Mouse (Mus musculus) urinary bladder, postnatal 14 days (tissue): ENCODE measurements around the gene Tspyl3.
"Not testable (repeated sequence)": the region's sequence is repeated elsewhere in the genome, so short reads cannot be mapped to it uniquely, and the experiment has no call there.

ENCODE experiments used
- DNase-seq: peaks from one replicate; pipeline ENCODE4 v3.0.0; 2021; ENCODE audit warnings: low spot score

The Tspyl3 gene

DNA sequence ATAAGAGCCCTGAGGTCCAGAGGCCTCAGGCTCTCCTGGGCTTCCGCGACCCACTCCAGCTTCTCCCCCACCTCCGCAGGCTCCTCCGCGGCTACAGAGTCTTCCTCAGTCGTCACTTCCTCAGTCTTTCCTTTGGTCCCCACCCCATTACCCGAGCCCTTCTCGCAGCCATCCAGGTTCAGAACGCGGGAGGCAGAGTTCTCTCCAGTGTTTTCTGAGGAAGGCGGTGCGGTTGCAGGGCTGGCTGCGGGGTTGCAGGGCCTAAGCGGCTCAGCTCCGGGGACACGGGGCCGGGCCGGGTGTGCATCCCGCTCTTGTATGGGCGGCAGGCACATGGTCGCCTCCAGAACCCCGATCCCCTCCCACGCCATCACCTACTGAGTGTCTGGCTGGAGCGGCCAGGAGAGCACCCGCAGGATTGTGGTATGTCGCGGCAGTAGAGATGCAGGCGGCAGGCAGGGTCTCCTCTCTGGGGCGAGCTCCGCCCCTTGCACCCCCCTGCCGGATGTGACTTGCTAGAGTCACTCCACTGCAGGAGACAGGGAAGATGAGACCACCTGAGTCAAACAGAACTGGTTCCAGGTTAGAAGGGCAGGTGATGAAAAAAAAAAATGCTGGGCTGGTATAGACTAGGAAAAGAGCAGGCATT is at the start of gene Tspyl3:
Gene Tspyl3 (minus strand): TSS at position 496 of the 649 bp plus-strand sequence.
- DNase-seq: peak; percentile 23

DNA sequence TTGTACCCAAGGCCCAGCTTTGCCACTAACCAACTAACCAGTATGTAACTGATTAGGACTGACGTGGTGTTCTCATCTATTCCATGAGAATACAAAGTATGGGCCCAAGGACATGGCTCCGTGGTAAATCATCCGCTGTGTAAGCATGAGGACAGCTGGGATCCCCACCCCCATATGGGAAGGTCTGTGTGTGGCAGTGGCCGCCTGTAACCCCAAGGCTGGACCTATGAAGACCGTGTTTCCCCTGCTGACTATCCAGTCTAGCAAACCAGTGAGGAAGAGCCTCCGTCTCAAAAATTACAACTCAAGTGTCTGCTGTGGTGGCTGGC is 49.6 kb upstream of the Tspyl3 start:
- DNase-seq: no peak

DNA sequence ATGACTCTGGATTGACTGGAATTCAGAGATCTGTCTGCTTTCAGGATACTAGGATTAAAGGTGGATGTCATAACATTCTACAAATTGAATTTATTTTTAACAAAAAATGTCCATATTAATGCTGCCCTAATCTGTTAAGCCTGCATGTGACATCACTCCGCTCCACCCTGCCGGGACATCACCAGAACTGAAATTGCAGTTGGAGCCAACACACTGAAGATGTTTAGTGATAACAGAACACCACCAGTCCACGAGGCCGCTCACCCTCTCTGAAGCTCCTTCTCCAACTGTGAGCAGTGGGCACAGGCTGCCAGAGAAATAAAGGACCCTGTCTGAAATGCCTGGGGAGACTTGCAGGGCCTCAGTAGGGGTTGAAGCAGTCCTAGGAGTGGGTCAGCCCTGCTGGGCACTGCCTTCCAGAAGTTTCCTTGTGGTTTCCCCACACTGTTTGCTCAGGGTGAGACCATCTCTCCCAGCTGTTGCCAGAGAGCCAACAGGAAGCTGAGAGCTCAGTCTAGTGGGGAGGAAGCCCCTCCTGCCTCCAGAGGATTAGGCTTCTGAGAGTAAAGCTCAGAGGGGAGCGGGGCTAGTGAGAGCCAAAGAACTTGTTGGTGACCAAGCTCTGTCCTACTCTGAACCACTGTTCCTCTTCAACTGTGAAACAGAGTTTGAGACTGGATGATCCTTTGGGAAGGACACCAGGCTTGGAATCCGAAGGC is 49.1 kb upstream of the Tspyl3 start:
- not testable (repeated sequence) for DNase-seq

DNA sequence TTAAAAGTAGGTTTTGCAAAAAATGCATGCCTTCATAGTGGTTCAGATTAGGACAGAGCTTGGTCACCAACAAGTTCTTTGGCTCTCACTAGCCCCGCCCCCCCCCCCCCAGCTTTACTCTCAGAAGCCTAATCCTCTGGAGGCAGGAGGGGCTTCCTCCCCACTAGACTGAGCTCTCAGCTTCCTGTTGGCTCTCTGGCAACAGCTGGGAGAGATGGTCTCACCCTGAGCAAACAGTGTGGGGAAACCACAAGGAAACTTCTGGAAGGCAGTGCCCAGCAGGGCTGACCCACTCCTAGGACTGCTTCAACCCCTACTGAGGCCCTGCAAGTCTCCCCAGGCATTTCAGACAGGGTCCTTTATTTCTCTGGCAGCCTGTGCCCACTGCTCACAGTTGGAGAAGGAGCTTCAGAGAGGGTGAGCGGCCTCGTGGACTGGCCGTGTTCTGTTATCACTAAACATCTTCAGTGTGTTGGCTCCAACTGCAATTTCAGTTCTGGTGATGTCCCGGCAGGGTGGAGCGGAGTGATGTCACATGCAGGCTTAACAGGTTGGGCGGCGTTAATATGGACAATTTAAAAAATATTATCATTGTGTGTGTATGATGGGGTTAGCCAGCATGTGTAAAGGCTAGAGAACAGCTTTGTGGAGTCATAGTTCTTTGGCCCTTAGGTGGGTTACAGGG is 45.1 kb upstream of the Tspyl3 start:
- DNase-seq: not testable (repeated sequence)

DNA sequence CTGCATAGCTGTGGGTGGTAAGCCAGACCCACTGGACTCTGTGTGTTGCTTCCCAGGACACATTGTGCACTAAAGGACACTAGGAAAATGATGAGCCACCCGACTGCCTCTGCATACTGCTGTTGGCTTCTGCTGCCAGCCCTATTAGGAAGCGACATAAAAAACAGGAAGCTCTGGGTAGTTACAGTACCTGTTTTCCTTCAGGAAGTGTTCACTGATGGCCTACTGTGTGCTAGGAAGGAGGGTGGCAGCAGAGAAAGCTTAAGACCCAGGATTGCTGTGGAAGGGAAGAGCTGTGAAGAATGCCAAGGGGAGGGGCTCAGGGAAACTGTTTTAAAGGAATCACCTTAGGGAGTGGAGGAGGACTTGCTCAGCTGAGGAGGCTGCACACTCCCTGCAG is 42.1 kb upstream of the Tspyl3 start:
- DNase-seq: no peak

DNA sequence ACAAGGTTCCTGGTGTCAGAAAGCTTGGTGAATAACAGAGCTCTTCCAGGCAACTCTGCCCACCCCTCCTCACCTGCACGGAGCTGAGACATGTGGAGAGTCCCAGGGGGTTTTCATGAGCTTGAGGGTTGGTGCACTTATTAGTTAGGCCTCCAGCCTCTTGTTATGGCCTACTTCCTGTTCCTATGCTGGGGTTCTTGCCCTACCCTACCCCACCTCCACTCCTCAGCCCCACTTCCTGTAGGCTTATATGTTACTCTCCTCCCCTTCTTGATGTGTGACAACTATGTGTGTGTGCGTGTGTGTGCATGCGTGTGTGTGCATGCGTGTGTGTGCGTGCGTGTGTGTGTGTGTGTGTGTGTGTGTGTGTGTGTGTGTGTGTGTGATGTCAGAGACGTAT is 37.8 kb upstream of the Tspyl3 start:
- DNase-seq: no peak

DNA sequence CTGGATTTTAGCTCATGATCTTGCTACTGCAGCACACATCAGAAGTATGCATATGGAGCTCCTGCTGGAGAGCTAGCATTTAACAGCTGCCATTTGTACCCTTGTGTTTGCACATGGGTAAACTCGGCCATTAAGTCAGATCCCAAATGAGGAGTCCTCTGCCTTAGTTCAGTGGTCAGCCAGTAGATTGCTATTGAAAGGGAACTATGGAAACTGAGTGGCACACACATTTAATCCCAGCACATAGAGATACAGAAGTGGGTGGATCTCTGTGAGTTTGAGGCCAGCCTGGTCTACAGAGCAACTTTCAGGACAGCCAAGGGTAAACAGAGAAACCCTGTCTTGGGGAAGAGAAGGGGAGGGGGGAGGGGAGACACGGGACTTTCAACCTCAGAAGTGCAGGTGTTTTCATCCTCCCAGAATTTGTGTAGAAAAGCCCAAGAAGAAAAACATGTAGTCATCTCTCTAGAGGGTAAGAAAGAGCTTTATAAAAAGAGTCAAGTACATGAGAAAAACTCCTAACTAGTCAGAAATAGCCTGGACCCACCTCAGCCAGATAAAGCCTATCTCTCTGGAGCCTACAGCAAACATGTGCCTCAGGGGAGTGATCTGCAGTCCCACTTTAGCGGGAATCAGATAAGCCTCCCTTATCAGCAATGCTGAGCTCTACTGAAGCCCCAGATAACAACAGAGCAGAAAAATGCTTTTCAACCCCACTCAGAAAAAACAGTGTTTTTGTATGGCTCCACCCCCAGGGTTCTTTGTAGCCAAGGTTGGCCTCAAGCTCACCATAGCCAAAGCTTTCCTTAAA is 34.8 kb upstream of the Tspyl3 start:
- no peak for DNase-seq

DNA sequence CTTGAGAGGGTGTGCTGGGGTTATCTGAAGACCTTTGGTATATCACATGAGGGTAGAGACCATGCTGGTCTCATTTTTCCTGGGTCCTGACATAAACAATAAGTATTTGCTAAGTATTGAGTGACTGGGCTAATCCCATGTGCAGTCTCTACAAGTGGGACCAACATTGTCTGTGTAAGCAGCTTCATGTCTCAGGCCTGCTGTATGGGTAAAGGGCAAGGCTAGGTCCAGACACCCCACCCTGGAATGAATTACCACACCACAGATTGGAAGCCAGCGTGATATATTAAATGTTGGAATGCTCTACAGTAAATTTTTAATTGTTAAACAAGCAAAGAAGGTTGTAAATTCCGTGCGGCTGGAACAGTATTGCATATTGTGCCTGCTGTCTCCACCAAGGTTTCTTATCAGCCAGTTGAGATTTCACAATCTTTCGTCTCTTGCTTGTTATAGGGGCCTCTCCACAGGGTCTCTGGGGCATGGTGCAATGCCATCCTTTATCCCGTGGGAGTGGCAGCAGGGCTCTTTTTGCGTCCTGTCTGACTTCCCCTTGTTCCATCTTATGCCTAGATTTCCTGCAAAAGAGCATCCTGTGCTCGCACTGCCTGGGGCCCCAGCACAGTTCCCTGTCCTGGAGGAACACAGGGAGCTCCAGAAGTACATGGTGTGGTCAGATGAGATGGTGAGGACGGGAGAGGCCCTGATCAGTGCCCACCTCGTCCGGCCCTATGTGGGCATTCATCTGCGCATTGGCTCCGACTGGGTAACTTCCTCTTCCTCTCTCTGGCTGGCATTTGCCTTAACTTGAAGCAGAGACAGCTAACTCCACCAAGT is 34.0 kb upstream of the Tspyl3 start:
- DNase-seq: no peak

DNA sequence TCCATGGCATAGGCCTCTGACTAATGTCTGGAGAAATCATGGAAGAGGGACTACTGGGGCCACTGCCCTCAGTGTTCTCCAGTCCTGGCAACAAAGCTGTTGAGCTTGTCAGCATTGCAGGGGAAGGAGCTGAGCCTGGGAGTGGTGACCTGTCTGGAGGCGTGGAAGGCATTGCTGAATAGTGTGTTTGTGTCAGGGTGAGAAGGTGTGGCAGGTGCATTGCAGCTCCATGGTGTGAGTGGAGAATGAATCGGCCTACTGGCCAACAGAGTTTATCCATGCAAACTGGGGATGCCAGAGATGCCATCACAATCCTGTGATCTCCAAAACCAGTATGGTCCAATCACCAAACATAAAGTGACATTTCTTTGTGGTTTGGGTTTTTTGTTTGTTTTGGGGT is 31.4 kb upstream of the Tspyl3 start:
- no peak for DNase-seq

DNA sequence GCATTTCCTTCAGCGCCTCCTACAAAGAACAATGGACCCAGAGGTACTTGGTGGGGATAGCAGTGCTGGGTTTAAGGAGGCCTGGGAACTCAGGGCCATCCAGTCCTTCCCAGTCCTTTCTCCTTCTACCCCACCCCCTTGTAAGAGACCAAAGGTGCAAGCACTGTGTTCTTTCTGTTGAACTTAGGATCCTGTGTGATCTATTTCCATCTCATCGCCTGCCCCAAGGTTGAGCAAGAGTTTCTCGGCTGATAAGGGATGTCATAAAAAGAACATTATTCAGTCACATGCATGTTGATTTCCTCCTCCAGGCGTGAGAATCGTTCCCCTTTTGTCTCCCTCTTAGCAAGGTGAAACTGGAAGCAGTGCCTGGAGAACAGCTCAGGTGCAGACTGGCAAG is 24.5 kb upstream of the Tspyl3 start:
- DNase-seq: no peak

DNA sequence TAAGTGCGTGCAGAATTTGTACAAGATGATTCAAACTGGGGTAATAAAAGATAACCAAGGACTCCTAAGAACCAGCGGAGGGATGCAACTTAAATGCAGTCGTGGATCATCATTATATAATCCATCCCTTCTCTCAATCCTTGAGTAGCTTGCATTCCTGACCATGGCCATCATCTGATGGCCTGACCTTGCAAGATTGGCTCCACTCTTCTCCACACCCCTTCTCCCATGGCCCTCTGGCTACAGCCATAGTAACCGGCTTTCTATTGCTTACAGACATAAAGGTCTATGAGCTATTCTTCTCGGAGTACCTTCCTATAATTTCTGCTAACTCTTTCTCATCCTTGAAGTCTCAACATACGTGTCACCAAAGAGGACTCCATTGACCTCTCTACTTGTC is 16.9 kb upstream of the Tspyl3 start:
- DNase-seq: no peak

DNA sequence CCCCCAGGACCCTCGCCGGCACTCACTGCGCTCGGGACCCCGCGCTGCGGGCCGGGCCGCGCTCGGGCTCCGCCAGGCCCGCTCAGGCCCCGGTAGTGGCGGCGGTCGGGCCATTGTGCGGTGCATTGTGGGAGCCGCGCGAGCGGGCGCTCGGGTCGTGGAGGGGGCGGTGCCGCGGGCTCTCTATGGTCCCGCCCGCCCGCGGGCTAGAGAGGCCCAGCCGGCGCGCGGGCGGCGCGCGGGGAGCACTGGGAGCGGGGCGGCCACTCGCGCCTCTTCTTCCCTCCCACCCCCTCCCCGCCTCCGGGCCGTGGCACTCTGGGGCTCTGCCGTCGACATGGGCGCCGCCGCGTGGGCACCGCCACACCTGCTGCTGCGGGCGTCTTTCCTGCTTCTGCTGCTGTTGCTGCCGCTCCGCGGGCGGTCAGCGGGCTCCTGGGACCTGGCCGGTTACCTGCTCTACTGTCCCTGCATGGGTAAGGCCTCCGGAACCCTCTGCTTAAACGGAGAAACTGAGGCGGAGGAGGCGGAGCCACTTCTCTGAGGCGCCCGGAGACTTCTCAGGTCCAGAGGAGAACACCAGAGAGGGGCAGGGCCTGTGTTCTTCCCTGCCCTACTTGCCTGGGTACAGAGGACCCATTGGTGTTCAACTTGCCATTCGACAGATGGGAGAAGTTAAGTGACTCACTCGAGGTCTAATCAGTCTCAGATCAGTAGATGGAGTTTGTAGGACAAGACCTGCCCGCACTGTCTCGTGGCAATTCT is 16.2 kb upstream of the Tspyl3 start, which contains the start of the genes Plagl2 and Pofut1:
Gene Plagl2 (minus strand): TSS at position 177 of the 765 bp plus-strand sequence.
Gene Pofut1 (plus strand): TSS at position 284 of the 765 bp plus-strand sequence.
- peak; percentile 90 for DNase-seq

DNA sequence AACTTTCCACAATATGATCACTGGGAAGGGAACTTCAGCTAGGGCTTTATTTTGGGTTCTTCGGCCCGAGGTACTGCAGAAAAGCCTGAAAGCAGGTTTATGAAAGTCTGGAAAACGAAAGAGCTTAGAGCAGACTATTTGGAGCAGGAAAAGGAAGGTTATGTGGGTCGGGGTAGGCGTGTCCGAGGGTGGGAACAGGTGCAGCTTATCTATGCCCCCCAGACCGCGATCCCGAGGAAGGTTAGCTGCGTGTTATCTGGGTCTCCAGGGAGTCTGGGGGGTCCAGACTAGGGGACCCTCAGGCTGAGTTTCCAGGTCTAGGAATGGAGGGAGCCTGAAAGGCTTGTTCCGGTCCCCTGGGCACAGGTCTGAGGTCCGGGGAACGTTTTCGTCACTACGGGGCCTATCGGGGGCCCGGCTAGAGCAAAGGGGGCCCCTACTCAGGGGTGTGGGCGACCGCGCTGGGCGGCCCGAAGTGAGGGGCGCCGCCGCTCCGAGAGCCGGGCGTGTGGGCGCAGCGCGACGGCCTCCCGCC is 15.5 kb upstream of the Tspyl3 start:
- DNase-seq: no peak

DNA sequence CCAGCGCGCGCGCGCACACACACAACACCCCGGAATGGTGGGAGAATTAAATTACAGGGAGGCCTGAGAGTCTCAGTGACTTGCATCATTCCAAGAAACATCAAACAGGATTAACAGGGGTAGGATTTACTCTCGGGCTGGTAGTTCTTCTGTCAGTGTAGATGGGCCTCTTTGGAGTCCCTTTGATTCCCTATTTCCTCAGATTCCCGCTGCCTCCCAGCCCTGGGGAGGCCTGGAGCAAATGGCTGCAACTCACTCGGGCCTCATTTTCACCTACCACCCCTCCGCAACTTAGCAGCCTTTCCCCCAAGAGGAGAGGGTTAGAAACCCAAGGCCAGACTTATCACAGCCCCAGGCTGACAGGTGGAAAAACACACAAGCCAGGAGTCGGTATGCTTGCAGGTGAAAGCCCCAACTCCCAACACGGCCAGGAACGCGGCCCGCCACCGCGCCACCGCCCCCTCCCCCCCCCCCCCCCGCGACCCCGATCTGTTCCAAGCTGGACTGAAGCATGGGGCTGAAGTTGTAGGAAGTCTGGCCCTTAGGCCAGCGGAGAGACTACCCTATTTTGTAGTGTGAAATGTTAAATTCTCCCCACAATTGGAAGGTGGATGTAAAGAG is 14.7 kb upstream of the Tspyl3 start:
- no peak for DNase-seq

DNA sequence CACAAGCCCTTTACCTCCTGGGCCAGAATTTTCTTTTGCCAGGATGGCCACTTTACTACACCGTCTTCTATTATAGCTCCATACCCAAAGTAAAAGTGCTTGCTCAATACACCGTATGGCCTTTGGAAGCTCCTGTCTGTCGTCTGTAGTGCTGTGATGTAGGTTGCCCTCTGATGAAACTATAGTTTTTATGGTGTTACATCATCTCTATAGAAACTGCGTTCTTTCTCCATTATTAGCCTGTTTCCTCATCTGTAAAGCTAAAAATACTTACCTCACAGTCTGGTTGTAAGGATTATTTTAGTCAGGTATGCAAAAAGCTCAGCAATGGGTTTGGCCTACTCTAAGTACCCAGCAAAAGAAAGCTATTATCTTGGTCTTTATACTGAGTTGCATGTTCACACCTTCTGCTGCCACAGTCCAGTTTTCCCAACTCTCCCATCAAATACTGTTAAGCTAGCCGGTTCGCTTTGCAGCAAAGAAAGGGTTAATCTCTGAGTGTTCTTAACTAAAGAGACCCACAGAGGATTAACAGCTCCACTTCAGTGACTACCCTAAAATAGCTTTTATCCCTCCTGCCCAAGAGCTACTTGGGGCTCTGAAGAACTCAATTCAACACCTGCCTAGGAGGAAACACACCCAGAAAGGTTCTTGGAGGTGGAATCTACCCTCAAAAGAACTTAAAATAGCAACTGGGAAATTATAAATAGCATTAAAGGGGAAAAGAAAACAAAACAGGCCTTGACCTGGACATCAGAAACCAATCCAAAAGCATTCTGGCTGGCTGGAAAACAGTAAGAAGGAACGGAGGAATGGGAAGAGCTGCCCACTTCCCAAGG is 14.0 kb upstream of the Tspyl3 start:
- no peak for DNase-seq

DNA sequence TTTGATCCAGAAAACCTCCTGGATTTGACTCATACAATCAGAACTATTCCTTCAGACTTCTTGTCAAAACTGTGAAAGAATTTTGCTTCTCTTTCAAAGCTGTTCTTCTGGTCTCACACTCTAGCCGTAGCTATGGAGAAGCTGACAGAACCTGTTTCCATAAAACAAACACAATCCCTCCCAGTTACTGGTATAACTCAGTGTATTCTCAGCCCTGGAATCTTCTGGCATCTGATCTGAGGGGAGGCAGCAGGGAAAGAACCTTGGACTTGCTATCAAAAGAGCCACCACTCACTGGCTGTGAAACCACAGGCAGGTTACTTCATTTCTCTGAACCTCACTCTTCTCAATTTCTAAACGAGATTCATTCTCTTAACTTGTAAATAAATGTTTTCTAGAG is 13.2 kb upstream of the Tspyl3 start:
- no peak for DNase-seq

DNA sequence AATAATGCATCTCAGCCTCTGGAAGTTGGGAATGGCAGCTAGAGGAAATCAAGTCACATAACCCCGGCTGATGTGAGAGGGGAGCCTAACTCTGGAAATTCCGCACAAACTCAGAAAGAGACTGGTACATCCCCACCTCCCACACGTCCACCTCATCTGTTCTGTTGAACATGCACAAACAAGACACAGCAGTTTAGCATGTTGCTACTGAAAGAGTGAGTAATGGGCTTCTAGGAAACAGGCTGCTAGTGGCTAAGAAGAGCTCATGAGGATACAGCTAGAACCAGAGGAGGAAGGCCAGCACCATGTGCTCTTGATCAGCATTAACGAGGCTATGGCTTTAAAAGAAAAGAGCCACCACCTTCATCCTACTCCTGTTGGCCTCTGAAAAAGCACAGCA is 12.7 kb upstream of the Tspyl3 start:
- DNase-seq: no peak

DNA sequence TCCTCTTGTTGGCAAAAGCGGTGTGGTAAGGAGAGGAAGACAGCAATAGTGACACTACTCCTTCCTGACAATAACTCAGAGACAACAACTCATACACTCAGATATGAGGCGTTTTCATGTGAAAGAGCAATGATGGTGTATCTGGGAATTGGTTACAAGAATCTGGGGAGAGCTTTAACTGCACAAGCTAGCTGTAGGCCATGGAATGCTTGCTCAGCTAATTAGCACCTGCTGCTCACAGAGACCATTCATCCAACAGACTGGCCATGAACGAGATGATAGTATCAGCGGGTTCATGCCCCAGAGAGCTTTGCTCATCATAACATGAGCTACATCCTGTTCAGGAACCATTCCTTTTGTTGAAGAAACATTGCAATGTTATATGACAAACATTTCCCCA is 12.0 kb upstream of the Tspyl3 start:
- no peak for DNase-seq

DNA sequence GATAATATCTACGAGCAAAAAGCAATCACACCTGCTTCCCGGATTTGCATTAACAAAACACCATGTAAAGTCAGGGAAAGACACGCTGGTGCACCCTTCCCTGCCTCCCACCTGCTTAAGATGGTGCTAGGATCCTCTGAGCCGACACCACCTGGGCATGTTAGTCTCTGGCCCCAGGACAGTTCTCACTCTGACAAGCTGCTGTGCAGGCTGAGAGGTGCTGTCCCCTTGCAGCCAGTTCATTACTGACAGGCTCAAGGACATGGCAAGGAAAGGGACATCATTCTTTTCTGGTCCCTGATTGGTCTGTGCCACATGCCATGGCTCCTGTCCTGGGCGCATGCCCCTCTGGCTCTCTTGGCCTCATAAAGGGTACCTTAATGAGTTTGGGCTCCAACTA is 3.3 kb upstream of the Tspyl3 start:
- DNase-seq: no peak
